In the genomic region with DNA sequence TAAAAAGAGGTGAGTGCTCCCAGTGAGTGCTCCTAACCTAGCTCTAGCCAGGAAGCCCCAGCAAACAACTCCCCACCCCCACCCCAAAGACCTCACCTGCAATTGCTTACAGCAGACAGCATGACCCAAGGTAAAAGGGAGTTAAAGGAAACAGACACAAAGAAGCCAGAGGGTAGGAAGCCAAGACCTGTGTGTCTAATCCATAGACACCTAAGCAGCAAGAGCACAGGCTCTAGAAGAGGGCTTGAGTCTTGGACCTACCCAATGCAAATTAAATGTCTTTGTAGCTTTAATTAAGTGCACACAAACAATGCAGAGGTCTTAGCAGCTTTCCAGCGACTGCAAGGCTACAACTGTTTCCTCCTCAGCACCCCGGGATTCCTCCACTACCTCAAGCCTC, we compare ENCODE assay signal across 12 mouse cellular contexts. TPM values are rescaled to one million over a fixed set of nuclear protein-coding genes. Genes with fewer than 3 reads are reported as not detected.
DNase-seq lines count a peak whose midpoint lies in the region; ATAC-seq and TF ChIP-seq lines count a peak whose summit lies in the region.
"Had no signal": no experiment of that assay in that cellular context is flagged by ENCODE, and none has a peak within 500 bp of the region (broad histone marks: within the 10 kb centered on the region; RNA-seq: fewer than 3 reads in every experiment).

No protein-coding gene starts in this region.

- H3K9ac ChIP-seq in hindbrain, embryonic 11.5 days (ENCODE audit: low read depth, low read length) = no peak overlapping the region
- H3K9ac ChIP-seq in forebrain, embryonic 11.5 days (ENCODE audit: low read length) = no peak overlapping the region

- TF ChIP-seq CTCF in E14TG2a.4 (conservative IDR thresholded peaks at IDR 0.05; ENCODE audit: low read length) = no peak

- no peaks in the 10 kb centered on the region for H3K9me3 ChIP-seq in hindbrain, embryonic 10.5 days
- no peaks in the 10 kb centered on the region for H3K9me3 ChIP-seq in hindbrain, embryonic 11.5 days (ENCODE audit: control insufficient read depth, low read length)
- H3K9me3 ChIP-seq in E14TG2a.4 (ENCODE audit: low read length) = no peaks in the 10 kb centered on the region
- no peaks in the 10 kb centered on the region for H3K9me3 ChIP-seq in forebrain, embryonic 11.5 days (ENCODE audit: control insufficient read depth, low read length)
- no peaks in the 10 kb centered on the region for H3K9me3 ChIP-seq in midbrain, embryonic 10.5 days (replicated peaks)

- H3K36me3 ChIP-seq in hindbrain, embryonic 10.5 days = no peaks in the 10 kb centered on the region
- no peaks in the 10 kb centered on the region for H3K36me3 ChIP-seq in hindbrain, embryonic 11.5 days (ENCODE audit: control insufficient read depth, insufficient read depth, low read length)
- H3K36me3 ChIP-seq in E14TG2a.4 (ENCODE audit: insufficient read depth, low read length) = 0 out of 2 replicates have a peak, but pooled peaks cover 3% of the 10 kb centered on the region
- no peaks in the 10 kb centered on the region for H3K36me3 ChIP-seq in forebrain, embryonic 11.5 days (ENCODE audit: control insufficient read depth, insufficient read depth, low read length)
- H3K36me3 ChIP-seq in midbrain, embryonic 10.5 days = no peaks in the 10 kb centered on the region

- no peak for DNase-seq in hindbrain, embryonic 10.5 days (ENCODE audit: low spot score)
- no peak for DNase-seq in hindbrain, embryonic 11.5 days (ENCODE audit: low spot score)
- no peak for DNase-seq in forebrain, embryonic 11.5 days (ENCODE audit: low spot score)
- no peak for DNase-seq in midbrain, embryonic 10.5 days (ENCODE audit: low spot score)
- DNase-seq in spleen, postnatal 14 days (ENCODE audit: low spot score in 2 of 2) = no peak
- DNase-seq in thymus, postnatal 36 days = no peak
- DNase-seq: cerebellum, adult 18-20 months; heart, postnatal 36 days; lung, postnatal 36 days had no signal

- H3K27ac ChIP-seq in hindbrain, embryonic 10.5 days = no peak overlapping the region
- H3K27ac ChIP-seq in hindbrain, embryonic 11.5 days (ENCODE audit: low read depth, low read length) = no peak overlapping the region
- H3K27ac ChIP-seq in forebrain, embryonic 11.5 days (ENCODE audit: low read depth, low read length) = no peak overlapping the region
- no peak overlapping the region for H3K27ac ChIP-seq in midbrain, embryonic 10.5 days (replicated peaks)

- ATAC-seq in hindbrain, embryonic 11.5 days (ENCODE audit: low FRiP score) = no peak
- no peak for ATAC-seq in forebrain, embryonic 11.5 days (replicated peaks; ENCODE audit: low FRiP score)
- no peak for ATAC-seq in monocyte, adult 5-6 weeks (replicated peaks; ENCODE audit: insufficient number of reproducible peaks, low FRiP score, low TSS enrichment, poor library complexity, severe bottlenecking)
- ATAC-seq: activated CD4-positive, CD25-positive, alpha-beta regulatory T cell, adult 4 months had no signal

- H3K4me2 ChIP-seq in hindbrain, embryonic 11.5 days (replicated peaks; ENCODE audit: low read depth, low read length) = no peak overlapping the region
- peak overlapping the region; percentile 74 for H3K4me2 ChIP-seq in forebrain, embryonic 11.5 days (ENCODE audit: low read depth, low read length, severe bottlenecking)

- peaks cover 27% of the 10 kb centered on the region for H3K4me1 ChIP-seq in hindbrain, embryonic 10.5 days (replicated peaks)
- peaks cover 4% of the 10 kb centered on the region for H3K4me1 ChIP-seq in hindbrain, embryonic 11.5 days (replicated peaks; ENCODE audit: control insufficient read depth, insufficient read depth, low read length)
- H3K4me1 ChIP-seq in E14TG2a.4 (replicated peaks; ENCODE audit: low read depth, low read length) = peaks cover 59% of the 10 kb centered on the region
- peaks cover 6% of the 10 kb centered on the region; the same call in 1 of the 2 replicates for H3K4me1 ChIP-seq in forebrain, embryonic 11.5 days (replicated peaks; ENCODE audit: control insufficient read depth, insufficient read depth, low read length)
- peaks cover 32% of the 10 kb centered on the region for H3K4me1 ChIP-seq in midbrain, embryonic 10.5 days

- H3K4me3 ChIP-seq in hindbrain, embryonic 10.5 days = peak overlapping the region; percentile 87
- H3K4me3 ChIP-seq in hindbrain, embryonic 11.5 days (ENCODE audit: low read depth, low read length) = no peak overlapping the region
- peak overlapping the region; percentile 91; the same call in 1 of the 2 replicates for H3K4me3 ChIP-seq in E14TG2a.4 (replicated peaks; ENCODE audit: low read length)
- no peak overlapping the region for H3K4me3 ChIP-seq in forebrain, embryonic 11.5 days (ENCODE audit: low read depth, low read length)
- peak overlapping the region; percentile 93 for H3K4me3 ChIP-seq in midbrain, embryonic 10.5 days

- H3K27me3 ChIP-seq in hindbrain, embryonic 10.5 days (ENCODE audit: insufficient read depth, poor library complexity, severe bottlenecking) = no peaks in the 10 kb centered on the region
- H3K27me3 ChIP-seq in hindbrain, embryonic 11.5 days (ENCODE audit: control insufficient read depth, insufficient read depth, low read length) = no peaks in the 10 kb centered on the region
- peaks cover 27% of the 10 kb centered on the region for H3K27me3 ChIP-seq in E14TG2a.4 (ENCODE audit: insufficient read depth, low read length)
- no peaks in the 10 kb centered on the region for H3K27me3 ChIP-seq in forebrain, embryonic 11.5 days (ENCODE audit: control insufficient read depth, insufficient read depth, low read length)
- H3K27me3 ChIP-seq in midbrain, embryonic 10.5 days (ENCODE audit: low read depth, poor library complexity, severe bottlenecking) = peaks cover 6% of the 10 kb centered on the region; the same call in 1 of the 2 replicates

- 6% methylated on average over 2 of the region's 2 CpGs for WGBS in hindbrain, embryonic 10.5 days
- 2% methylated on average over 2 of the region's 2 CpGs for WGBS in hindbrain, embryonic 11.5 days
- WGBS in forebrain, embryonic 11.5 days = 7% methylated on average over 2 of the region's 2 CpGs
- 4% methylated on average over 2 of the region's 2 CpGs for WGBS in midbrain, embryonic 10.5 days

RNA-seq across cellular contexts. Expression of gene Klhl2, which starts 2.2 kb away (rescaled TPM):
- polyA plus RNA-seq in hindbrain, embryonic 10.5 days (2016; fragmentation: Nextera tagmentation; extraction: Ambion mirVana) = 11.5 and 13.0 TPM in 2 replicates
- polyA plus RNA-seq in hindbrain, embryonic 11.5 days (2014; fragmentation: Nextera tagmentation; extraction: Ambion mirVana) = 14.9 and 19.3 TPM in 2 replicates
- 22.6 and 26.0 TPM in 2 replicates for polyA plus RNA-seq in forebrain, embryonic 11.5 days (2014; fragmentation: Nextera tagmentation; extraction: Ambion mirVana)
- polyA plus RNA-seq in midbrain, embryonic 10.5 days (2016; fragmentation: Nextera tagmentation; extraction: Ambion mirVana) = 9.3 and 11.3 TPM in 2 replicates
- total RNA-seq in monocyte, adult 5-6 weeks (2017) = 29.4 to 59.8 TPM (median 43.6 TPM) in 3 replicates

Comparison
In these comparisons a context has a peak if more than half of its experiments do, and no peak if none do; other contexts are left out.
1. H3K4me3 ChIP-seq: peak in hindbrain, embryonic 10.5 days (single experiment), E14TG2a.4 (single experiment) and midbrain, embryonic 10.5 days (single experiment); none in hindbrain, embryonic 11.5 days (single experiment) and forebrain, embryonic 11.5 days (single experiment).